Mouse (Mus musculus): Measurements from ENCODE around the gene Zfp182. TPM values are rescaled to one million over a fixed set of nuclear protein-coding genes. Genes with fewer than 3 reads are reported as not detected.

Gene Zfp182
- polyA plus RNA-seq (2017; shearing (Covaris generic)), result 14.0 TPM

DNA sequence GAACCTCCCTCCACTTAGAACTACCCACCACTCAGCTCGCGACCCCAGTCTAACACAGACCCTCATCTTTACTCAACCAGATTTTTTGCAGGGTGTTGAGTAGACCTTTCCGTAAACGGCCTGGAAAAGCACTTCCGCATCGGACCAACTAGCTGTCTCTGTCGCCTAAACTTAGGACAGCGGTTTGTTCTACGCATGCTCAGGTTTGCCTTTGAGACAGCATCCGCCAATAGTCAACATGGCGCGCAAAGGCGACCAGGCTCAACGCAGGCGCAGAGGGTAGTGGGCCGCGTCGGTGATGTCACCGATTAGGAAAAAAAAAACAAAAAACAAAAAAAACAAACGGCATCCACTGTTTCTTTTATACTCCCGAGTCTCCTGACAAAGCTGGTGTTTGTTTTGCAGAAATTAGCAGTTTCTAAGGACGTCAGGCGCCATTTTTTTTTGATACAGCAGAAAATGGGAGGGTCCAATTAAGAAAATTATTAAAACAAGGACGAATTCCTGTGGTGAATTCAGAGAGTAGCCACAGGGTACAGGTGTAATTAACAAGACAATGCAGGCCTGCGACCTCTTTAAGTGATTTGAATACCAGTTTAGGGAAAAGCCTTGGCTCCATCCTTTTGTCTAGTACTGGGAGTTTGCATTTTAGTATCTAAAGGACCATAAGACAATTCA, at the start of gene Zfp182:
TSS of gene Zfp182 (minus strand) at position 451 of the 678 bp plus-strand sequence.

DNA sequence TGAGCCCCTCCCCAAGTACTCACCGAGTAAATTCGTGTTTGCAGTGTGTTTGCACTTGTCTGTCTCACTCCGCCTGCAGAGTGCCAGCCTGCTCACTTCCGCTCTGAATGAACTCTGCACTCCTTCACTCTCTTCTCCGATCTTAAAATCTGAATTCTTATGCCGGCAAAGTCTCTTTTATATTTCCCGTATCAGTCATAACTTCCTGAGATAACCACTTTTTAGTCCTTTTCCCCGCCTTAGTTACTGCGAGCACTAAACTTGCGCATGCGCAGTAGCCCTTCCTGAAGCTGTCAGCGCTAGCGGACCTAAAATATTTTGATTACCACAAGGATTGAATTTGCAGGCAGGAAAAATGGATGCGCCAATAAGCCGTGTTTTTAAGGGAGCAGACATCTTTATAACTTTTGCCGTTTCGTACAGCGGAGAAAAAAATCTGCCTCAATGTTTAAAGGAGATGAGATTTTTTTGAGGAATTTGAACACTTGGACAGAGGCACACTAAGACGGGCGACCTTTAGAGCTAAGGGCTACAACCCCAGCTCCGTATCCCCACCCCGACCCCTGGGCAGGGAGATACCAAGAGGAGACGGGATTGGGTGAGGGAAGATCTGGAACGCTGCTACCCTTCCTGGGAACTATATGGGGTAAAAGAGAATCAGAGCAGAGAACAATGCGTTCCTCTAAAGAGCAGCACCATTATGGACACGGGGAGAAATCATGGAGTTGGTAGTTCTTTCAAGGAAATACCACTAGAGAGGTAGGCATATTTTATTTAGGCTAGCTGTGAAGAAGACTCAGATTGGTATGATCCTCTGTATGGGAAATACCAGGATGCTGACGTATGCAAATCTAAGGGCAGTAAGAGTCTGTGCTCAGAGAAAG, 27.1 kb upstream of the Zfp182 start, which contains the start of gene Zfp300:
TSS of gene Zfp300 (minus strand) at position 545 of the 884 bp plus-strand sequence.

DNA sequence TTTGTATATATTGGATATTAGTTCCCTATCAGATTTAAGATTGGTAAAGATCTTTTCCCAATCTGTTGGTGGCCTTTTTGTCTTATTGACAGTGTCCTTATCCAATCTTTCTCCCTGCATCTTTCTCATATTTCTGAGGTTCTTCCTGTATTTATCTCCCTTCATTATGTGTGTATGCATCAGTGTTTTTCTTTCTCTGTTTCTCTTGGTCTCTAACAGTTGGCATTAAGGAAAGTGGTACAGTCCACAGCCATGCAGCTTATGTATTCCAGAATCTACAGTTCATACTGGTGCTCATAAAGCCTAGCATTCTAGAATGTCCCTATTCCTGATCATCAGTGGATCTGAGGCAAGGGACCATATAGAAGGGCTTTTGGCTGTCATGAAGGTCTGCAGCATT, 6.0 kb upstream of the Zfp182 start, which contains the start of gene Spaca5:
TSS of gene Spaca5 (plus strand) at position 301 of the 400 bp plus-strand sequence.

Other genes starting within 250 kb of the Zfp182 start
- gene Timp1, start 192.2 kb downstream of the Zfp182 start, polyA plus RNA-seq (2017; shearing (Covaris generic)), result not detected
- gene Syn1, start 141.3 kb downstream of the Zfp182 start, polyA plus RNA-seq (2017; shearing (Covaris generic)), result 0.05 TPM
- gene Cfp, start 130.8 kb downstream of the Zfp182 start, polyA plus RNA-seq (2017; shearing (Covaris generic)), result 5.4 TPM
- gene Elk1, start 111.7 kb downstream of the Zfp182 start, polyA plus RNA-seq (2017; shearing (Covaris generic)), result 10.2 TPM
- 41.4 TPM for gene Uxt, start 100.3 kb downstream of the Zfp182 start, polyA plus RNA-seq (2017; shearing (Covaris generic))
- not detected for gene Spaca5, start 6.1 kb upstream of the Zfp182 start, polyA plus RNA-seq (2017; shearing (Covaris generic))
- 1.7 TPM for gene Zfp300, start 27.2 kb upstream of the Zfp182 start, polyA plus RNA-seq (2017; shearing (Covaris generic))
- not detected for gene Ssxa1, start 53.5 kb upstream of the Zfp182 start, polyA plus RNA-seq (2017; shearing (Covaris generic))
- gene Gm21876, start 113.3 kb upstream of the Zfp182 start, polyA plus RNA-seq (2017; shearing (Covaris generic)), result not detected

All from CD4-positive, CD25-positive, alpha-beta regulatory T cell (primary cell).